Mouse (Mus musculus) cortical plate, adult 2 months (tissue): ENCODE measurements around the gene Pan2.

Source experiments
- CTCF ChIP-seq: fragments of 200-500 bp; IDR thresholded peaks from 2 replicates; pipeline ENCODE4 v1.5.1; 2011; ENCODE audit warnings: mild to moderate bottlenecking, control low read depth, low read length; ENCODE audit not compliant: insufficient read depth; ENCODE audit errors: extremely low read depth
- POLR2A ChIP-seq: fragments of 200-500 bp; IDR thresholded peaks from 2 replicates; pipeline ENCODE4 v1.6.1; 2011; ENCODE audit warnings: mild to moderate bottlenecking, low read length, control low read depth; ENCODE audit not compliant: insufficient read depth; ENCODE audit errors: extremely low read depth

DNA sequence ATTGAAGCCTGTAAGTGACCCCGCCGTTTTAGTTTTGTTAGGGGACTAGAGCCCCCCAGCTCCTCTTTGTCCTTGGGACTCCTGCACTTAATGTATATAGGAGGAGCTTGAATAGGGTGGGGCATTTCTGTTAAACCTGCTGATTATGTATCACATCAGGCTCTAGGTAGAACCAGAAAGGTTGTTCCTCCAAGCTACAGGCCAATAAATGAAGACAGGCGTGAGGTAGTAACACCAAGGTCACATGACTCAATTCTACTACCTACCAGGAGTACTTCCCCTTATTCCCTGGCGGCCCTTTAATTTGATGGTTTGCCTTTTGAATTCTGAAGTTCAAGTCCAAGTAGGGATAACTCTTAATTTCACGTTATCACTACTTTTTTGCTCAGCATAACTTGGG is 35.3 kb downstream of the Pan2 start:
- TF ChIP-seq CTCF = no peak
- TF ChIP-seq POLR2A = no peak
